Mouse (Mus musculus): ENCODE results near the gene Ednrb. TPM values are rescaled to one million over a fixed set of nuclear protein-coding genes. Genes with fewer than 3 reads are reported as not detected.

Gene Ednrb
- 0.19 and 0.23 TPM in 2 replicates for polyA plus RNA-seq (2011; ENCODE audit: insufficient read depth, insufficient read length, low read depth, missing spikeins)

GRCm38 (mm10) chr14:103844011-103844549 is at the start of gene Ednrb:
Ednrb (minus strand) TSS chr14:103844402.
- Histone ChIP-seq H3K27me3 (ENCODE audit: control insufficient read depth, insufficient read depth, low read length, poor library complexity, severe bottlenecking) (peaks cover 1% of the 10 kb centered on the region; the same call in 1 of the 2 replicates), H3K27ac (ENCODE audit: insufficient read depth, low read length) (no peak within 1 kb of the TSS), H3K9me3 (replicated peaks; ENCODE audit: control insufficient read depth, insufficient read depth, low read length, poor library complexity, severe bottlenecking) (peaks cover 23% of the 10 kb centered on the region), H3K4me1 (ENCODE audit: control insufficient read depth, insufficient read depth, low read length) (no peaks in the 10 kb centered on the region), H3K4me3 (ENCODE audit: low read depth, low read length) (peak within 1 kb of the TSS; percentile 36), H3K9ac (ENCODE audit: low read depth, poor library complexity, severe bottlenecking) (no peak within 1 kb of the TSS), H3K36me3 (ENCODE audit: control insufficient read depth, insufficient read depth, low read length, poor library complexity, severe bottlenecking) (no peaks in the 10 kb centered on the region)
- TF ChIP-seq EP300 (IDR thresholded peaks at IDR 0.05; ENCODE audit: insufficient read depth, low read depth, low read length) (0 out of 2 replicates have a peak, but pooled peaks have one; percentile 15), CTCF (IDR thresholded peaks at IDR 0.05; ENCODE audit: low read depth, low read length) (no peak)

- H3K9ac ChIP-seq (ENCODE audit: low read depth, poor library complexity, severe bottlenecking), result no peak overlapping the region
- H3K36me3 ChIP-seq (ENCODE audit: control insufficient read depth, insufficient read depth, low read length, poor library complexity, severe bottlenecking), result no peaks in the 10 kb centered on the region
- H3K4me3 ChIP-seq (ENCODE audit: low read depth, low read length), result no peak overlapping the region
- no peak for TF ChIP-seq POLR2A (IDR thresholded peaks at IDR 0.05; ENCODE audit: insufficient read depth, low read length)
- no peak for TF ChIP-seq CTCF (IDR thresholded peaks at IDR 0.05; ENCODE audit: low read depth, low read length)
- TF ChIP-seq EP300 (IDR thresholded peaks at IDR 0.05; ENCODE audit: insufficient read depth, low read depth, low read length), result no peak
- no peaks in the 10 kb centered on the region for H3K4me1 ChIP-seq (ENCODE audit: control insufficient read depth, insufficient read depth, low read length)
- H3K27me3 ChIP-seq (ENCODE audit: control insufficient read depth, insufficient read depth, low read length, poor library complexity, severe bottlenecking), result no peaks in the 10 kb centered on the region
- H3K27ac ChIP-seq (ENCODE audit: insufficient read depth, low read length), result no peak overlapping the region
- H3K9me3 ChIP-seq (replicated peaks; ENCODE audit: control insufficient read depth, insufficient read depth, low read length, poor library complexity, severe bottlenecking), result no peaks in the 10 kb centered on the region
Measured at GRCm38 (mm10) chr14:103892411-103892938, 48.3 kb upstream of the Ednrb start.

GRCm38 (mm10) chr14:103890761-103891160 is 46.6 kb upstream of the Ednrb start:
- no peaks in the 10 kb centered on the region for H3K9me3 ChIP-seq (replicated peaks; ENCODE audit: control insufficient read depth, insufficient read depth, low read length, poor library complexity, severe bottlenecking)
- TF ChIP-seq EP300 (IDR thresholded peaks at IDR 0.05; ENCODE audit: insufficient read depth, low read depth, low read length) (no peak), CTCF (IDR thresholded peaks at IDR 0.05; ENCODE audit: low read depth, low read length) (no peak), POLR2A (IDR thresholded peaks at IDR 0.05; ENCODE audit: insufficient read depth, low read length) (no peak)
- no peak overlapping the region for H3K4me3 ChIP-seq (ENCODE audit: low read depth, low read length)
- no peaks in the 10 kb centered on the region for H3K27me3 ChIP-seq (ENCODE audit: control insufficient read depth, insufficient read depth, low read length, poor library complexity, severe bottlenecking)
- no peak overlapping the region for H3K9ac ChIP-seq (ENCODE audit: low read depth, poor library complexity, severe bottlenecking)
- H3K4me1 ChIP-seq (ENCODE audit: control insufficient read depth, insufficient read depth, low read length), result no peaks in the 10 kb centered on the region
- H3K36me3 ChIP-seq (ENCODE audit: control insufficient read depth, insufficient read depth, low read length, poor library complexity, severe bottlenecking), result no peaks in the 10 kb centered on the region
- H3K27ac ChIP-seq (ENCODE audit: insufficient read depth, low read length), result no peak overlapping the region

GRCm38 (mm10) chr14:103884892-103885575 is 40.8 kb upstream of the Ednrb start:
- Histone ChIP-seq H3K27me3 (ENCODE audit: control insufficient read depth, insufficient read depth, low read length, poor library complexity, severe bottlenecking) (no peaks in the 10 kb centered on the region), H3K27ac (ENCODE audit: insufficient read depth, low read length) (no peak overlapping the region), H3K4me1 (ENCODE audit: control insufficient read depth, insufficient read depth, low read length) (no peaks in the 10 kb centered on the region), H3K9ac (ENCODE audit: low read depth, poor library complexity, severe bottlenecking) (no peak overlapping the region), H3K4me3 (ENCODE audit: low read depth, low read length) (no peak overlapping the region), H3K36me3 (ENCODE audit: control insufficient read depth, insufficient read depth, low read length, poor library complexity, severe bottlenecking) (no peaks in the 10 kb centered on the region), H3K9me3 (replicated peaks; ENCODE audit: control insufficient read depth, insufficient read depth, low read length, poor library complexity, severe bottlenecking) (no peaks in the 10 kb centered on the region)
- TF ChIP-seq CTCF (IDR thresholded peaks at IDR 0.05; ENCODE audit: low read depth, low read length), result no peak
- no peak for TF ChIP-seq POLR2A (IDR thresholded peaks at IDR 0.05; ENCODE audit: insufficient read depth, low read length)

- no peak overlapping the region for H3K9ac ChIP-seq (ENCODE audit: low read depth, poor library complexity, severe bottlenecking)
- H3K4me3 ChIP-seq (ENCODE audit: low read depth, low read length), result no peak overlapping the region
- H3K4me1 ChIP-seq (ENCODE audit: control insufficient read depth, insufficient read depth, low read length), result no peaks in the 10 kb centered on the region
- TF ChIP-seq CTCF (IDR thresholded peaks at IDR 0.05; ENCODE audit: low read depth, low read length), result no peak
- TF ChIP-seq EP300 (IDR thresholded peaks at IDR 0.05; ENCODE audit: insufficient read depth, low read depth, low read length), result no peak
- no peak for TF ChIP-seq POLR2A (IDR thresholded peaks at IDR 0.05; ENCODE audit: insufficient read depth, low read length)
- H3K36me3 ChIP-seq (ENCODE audit: control insufficient read depth, insufficient read depth, low read length, poor library complexity, severe bottlenecking), result no peaks in the 10 kb centered on the region
- no peak overlapping the region for H3K27ac ChIP-seq (ENCODE audit: insufficient read depth, low read length)
- no peaks in the 10 kb centered on the region for H3K27me3 ChIP-seq (ENCODE audit: control insufficient read depth, insufficient read depth, low read length, poor library complexity, severe bottlenecking)
- H3K9me3 ChIP-seq (replicated peaks; ENCODE audit: control insufficient read depth, insufficient read depth, low read length, poor library complexity, severe bottlenecking), result no peaks in the 10 kb centered on the region
Measured at GRCm38 (mm10) chr14:103882943-103883342, 38.7 kb upstream of the Ednrb start.

GRCm38 (mm10) chr14:103877117-103877516 is 32.9 kb upstream of the Ednrb start:
- H3K27ac ChIP-seq (ENCODE audit: insufficient read depth, low read length), result no peak overlapping the region
- no peak overlapping the region for H3K4me3 ChIP-seq (ENCODE audit: low read depth, low read length)
- TF ChIP-seq EP300 (IDR thresholded peaks at IDR 0.05; ENCODE audit: insufficient read depth, low read depth, low read length) (no peak), CTCF (IDR thresholded peaks at IDR 0.05; ENCODE audit: low read depth, low read length) (no peak), POLR2A (IDR thresholded peaks at IDR 0.05; ENCODE audit: insufficient read depth, low read length) (no peak)
- no peaks in the 10 kb centered on the region for H3K27me3 ChIP-seq (ENCODE audit: control insufficient read depth, insufficient read depth, low read length, poor library complexity, severe bottlenecking)
- H3K9ac ChIP-seq (ENCODE audit: low read depth, poor library complexity, severe bottlenecking), result no peak overlapping the region
- H3K9me3 ChIP-seq (replicated peaks; ENCODE audit: control insufficient read depth, insufficient read depth, low read length, poor library complexity, severe bottlenecking), result no peaks in the 10 kb centered on the region
- H3K4me1 ChIP-seq (ENCODE audit: control insufficient read depth, insufficient read depth, low read length), result no peaks in the 10 kb centered on the region
- H3K36me3 ChIP-seq (ENCODE audit: control insufficient read depth, insufficient read depth, low read length, poor library complexity, severe bottlenecking), result no peaks in the 10 kb centered on the region
